ENCODE assay signal across 24 mouse cellular contexts in genomic region chr3:31141621-31142020, GRCm38 (mm10). TPM values are rescaled to one million over a fixed set of nuclear protein-coding genes. Genes with fewer than 3 reads are reported as not detected.
A peak's percentile ranks its signal among the peaks of the same experiment; 100 is the strongest.
DNase-seq lines count a peak whose midpoint lies in the region; ATAC-seq and TF ChIP-seq lines count a peak whose summit lies in the region.
"Had no signal": no experiment of that assay in that cellular context is flagged by ENCODE, and none has a peak within 500 bp of the region (broad histone marks: within the 10 kb centered on the region; RNA-seq: fewer than 3 reads in every experiment).

No protein-coding gene starts in this region.

- peaks cover 4% of the 10 kb centered on the region; the same call in 1 of the 2 replicates for H3K27me3 ChIP-seq in heart, embryonic 10.5 days (ENCODE audit: insufficient read depth, poor library complexity, severe bottlenecking)
- 0 out of 2 replicates have a peak, but pooled peaks cover 3% of the 10 kb centered on the region for H3K27me3 ChIP-seq in heart, embryonic 11.5 days (ENCODE audit: control insufficient read depth, insufficient read depth, low read length)
- no peaks in the 10 kb centered on the region for H3K27me3 ChIP-seq in liver, adult 2 months (ENCODE audit: control insufficient read depth, insufficient read depth, low read length)
- no peaks in the 10 kb centered on the region for H3K27me3 ChIP-seq in liver, embryonic 12.5 days (replicated peaks)
- H3K27me3 ChIP-seq in midbrain, embryonic 11.5 days (ENCODE audit: control insufficient read depth, insufficient read depth, low read length): no peaks in the 10 kb centered on the region
- H3K27me3 ChIP-seq in midbrain, embryonic 16.5 days (ENCODE audit: control insufficient read depth, insufficient read depth, low read depth, low read length): peaks cover under 1% of the 10 kb centered on the region; the same call in 1 of the 2 replicates
- H3K27me3 ChIP-seq: CH12.LX, Patski had no signal

- ATAC-seq in heart, embryonic 11.5 days (replicated peaks; ENCODE audit: insufficient number of reproducible peaks, low FRiP score, low TSS enrichment): no peak
- ATAC-seq in liver, embryonic 12.5 days: no peak
- no peak for ATAC-seq in midbrain, embryonic 11.5 days (ENCODE audit: low FRiP score)
- ATAC-seq in midbrain, embryonic 16.5 days: no peak
- ATAC-seq: activated CD4-positive, CD25-positive, alpha-beta regulatory T cell, adult 4 months; CD4-positive, CD25-positive, alpha-beta regulatory T cell, adult 4 months; Patski had no signal

- H3K9ac ChIP-seq in heart, embryonic 11.5 days (ENCODE audit: low read depth, low read length): no peak overlapping the region
- no peak overlapping the region for H3K9ac ChIP-seq in liver, adult 2 months (ENCODE audit: low read depth, low read length)
- no peak overlapping the region for H3K9ac ChIP-seq in liver, embryonic 12.5 days
- H3K9ac ChIP-seq in midbrain, embryonic 11.5 days (ENCODE audit: low read length): no peak overlapping the region
- no peak overlapping the region for H3K9ac ChIP-seq in midbrain, embryonic 16.5 days (ENCODE audit: low read depth, low read length)

- intact Hi-C loops in heart, postnatal 14 days (cut with DNase I): no loop called here

- no peaks in the 10 kb centered on the region for H3K79me2 ChIP-seq in liver, adult 2 months (ENCODE audit: control insufficient read depth, insufficient read depth, low read length)

- no peaks in the 10 kb centered on the region for H3K4me1 ChIP-seq in heart, embryonic 10.5 days
- H3K4me1 ChIP-seq in heart, embryonic 11.5 days (ENCODE audit: control insufficient read depth, insufficient read depth, low read length): no peaks in the 10 kb centered on the region
- H3K4me1 ChIP-seq in liver, adult 2 months (ENCODE audit: control insufficient read depth, insufficient read depth, low read length): no peaks in the 10 kb centered on the region
- H3K4me1 ChIP-seq in liver, embryonic 12.5 days: no peaks in the 10 kb centered on the region
- H3K4me1 ChIP-seq in midbrain, embryonic 11.5 days (ENCODE audit: control insufficient read depth, insufficient read depth, low read length): no peaks in the 10 kb centered on the region
- H3K4me1 ChIP-seq in midbrain, embryonic 16.5 days (ENCODE audit: control insufficient read depth, insufficient read depth, low read length): no peaks in the 10 kb centered on the region

- no peak for TF ChIP-seq POLR2A in liver, adult 2 months (IDR thresholded peaks at IDR 0.05; ENCODE audit: extremely low read depth, insufficient read depth, low read length)

- WGBS in heart, embryonic 10.5 days: 83% methylated on average over 4 of the region's 4 CpGs
- 75% methylated on average over 4 of the region's 4 CpGs for WGBS in heart, embryonic 11.5 days (ENCODE audit: insufficient replicate concordance)
- 44% methylated on average over 4 of the region's 4 CpGs for WGBS in liver, adult 2 months
- WGBS in liver, embryonic 12.5 days (ENCODE audit: insufficient replicate concordance): 64% methylated on average over 4 of the region's 4 CpGs
- 86% methylated on average over 4 of the region's 4 CpGs for WGBS in midbrain, embryonic 11.5 days
- 91% methylated on average over 4 of the region's 4 CpGs for WGBS in midbrain, embryonic 16.5 days

- H3K4me2 ChIP-seq in heart, embryonic 11.5 days: no peak overlapping the region
- no peak overlapping the region for H3K4me2 ChIP-seq in liver, embryonic 12.5 days
- no peak overlapping the region for H3K4me2 ChIP-seq in midbrain, embryonic 11.5 days
- H3K4me2 ChIP-seq in midbrain, embryonic 16.5 days (ENCODE audit: low read length): no peak overlapping the region

- no peaks in the 10 kb centered on the region for H3K36me3 ChIP-seq in heart, embryonic 10.5 days
- no peaks in the 10 kb centered on the region for H3K36me3 ChIP-seq in heart, embryonic 11.5 days (ENCODE audit: control insufficient read depth, insufficient read depth, low read length)
- no peaks in the 10 kb centered on the region for H3K36me3 ChIP-seq in liver, adult 2 months (ENCODE audit: control insufficient read depth, insufficient read depth, low read length)
- no peaks in the 10 kb centered on the region for H3K36me3 ChIP-seq in liver, embryonic 12.5 days
- H3K36me3 ChIP-seq in midbrain, embryonic 11.5 days (ENCODE audit: control insufficient read depth, insufficient read depth, low read length): no peaks in the 10 kb centered on the region
- no peaks in the 10 kb centered on the region for H3K36me3 ChIP-seq in midbrain, embryonic 16.5 days (ENCODE audit: control insufficient read depth, insufficient read depth, low read length)
- H3K36me3 ChIP-seq: G1E had no signal

- H3K27ac ChIP-seq in heart, embryonic 10.5 days: no peak overlapping the region
- no peak overlapping the region for H3K27ac ChIP-seq in heart, embryonic 11.5 days (ENCODE audit: low read depth, low read length)
- no peak overlapping the region for H3K27ac ChIP-seq in liver, adult 2 months (replicated peaks; ENCODE audit: insufficient read depth, low read depth, low read length)
- no peak overlapping the region for H3K27ac ChIP-seq in liver, embryonic 12.5 days
- H3K27ac ChIP-seq in midbrain, embryonic 11.5 days (ENCODE audit: low read depth, low read length): no peak overlapping the region
- no peak overlapping the region for H3K27ac ChIP-seq in midbrain, embryonic 16.5 days (ENCODE audit: low read length)

- H3K9me3 ChIP-seq in heart, embryonic 10.5 days: no peaks in the 10 kb centered on the region
- no peaks in the 10 kb centered on the region for H3K9me3 ChIP-seq in heart, embryonic 11.5 days (replicated peaks; ENCODE audit: control insufficient read depth, low read length)
- H3K9me3 ChIP-seq in liver, embryonic 12.5 days (replicated peaks): no peaks in the 10 kb centered on the region
- H3K9me3 ChIP-seq in midbrain, embryonic 11.5 days (ENCODE audit: control insufficient read depth, low read length): no peaks in the 10 kb centered on the region
- H3K9me3 ChIP-seq in midbrain, embryonic 16.5 days (replicated peaks; ENCODE audit: control insufficient read depth, low read length, poor library complexity, severe bottlenecking): no peaks in the 10 kb centered on the region
- H3K9me3 ChIP-seq: G1E had no signal

- peak; percentile 21 for DNase-seq in heart, adult 11 months
- DNase-seq in heart, postnatal 14 days: no peak
- peak; percentile 53 for DNase-seq in heart, embryonic 10.5 days (ENCODE audit: low spot score)
- peak; percentile 54 for DNase-seq in liver, adult 2 months (ENCODE audit: extremely low read depth, low read depth, low spot score)
- peak; percentile 77 for DNase-seq in midbrain, embryonic 11.5 days (ENCODE audit: low spot score, missing footprints)
- DNase-seq: adrenal gland, adult 2 months; adrenal gland, adult 8-10 months; adrenal gland, postnatal 10 days; adrenal gland, postnatal 14 days; adrenal gland, postnatal 25 days; adrenal gland, postnatal 36 days; B cell, adult 2 months; cerebellum, adult 11 months; cerebellum, adult 11-12 months had no signal

- no peak for TF ChIP-seq CTCF in liver, adult 2 months (IDR thresholded peaks at IDR 0.05; ENCODE audit: low read depth, low read length)

- no peak overlapping the region for H3K4me3 ChIP-seq in heart, embryonic 10.5 days
- H3K4me3 ChIP-seq in heart, embryonic 11.5 days (ENCODE audit: low read depth, low read length): no peak overlapping the region
- H3K4me3 ChIP-seq in liver, adult 2 months (ENCODE audit: insufficient read depth, low read depth, low read length): no peak overlapping the region
- H3K4me3 ChIP-seq in liver, embryonic 12.5 days: no peak overlapping the region
- no peak overlapping the region for H3K4me3 ChIP-seq in midbrain, embryonic 11.5 days (ENCODE audit: low read depth, low read length)
- H3K4me3 ChIP-seq in midbrain, embryonic 16.5 days (ENCODE audit: low read depth, low read length): no peak overlapping the region

RNA-seq across cellular contexts. Expression of gene Cldn11, which starts 8.1 kb away (rescaled TPM):
- total RNA-seq in heart, postnatal 14 days (2021): 1 to 10 TPM in 1 of 2 experiments, under 1 TPM in 1; 0.83 to 1.9 TPM
- 1.4 and 4.2 TPM in 2 replicates for polyA plus RNA-seq in heart, embryonic 10.5 days (2016; fragmentation: Nextera tagmentation; extraction: Ambion mirVana)
- polyA plus RNA-seq in heart, embryonic 11.5 days (2014; fragmentation: Nextera tagmentation; extraction: Ambion mirVana): 5.2 and 6.6 TPM in 2 replicates
- total RNA-seq in liver, adult 2 months (2014; rRNA removed): 0.07 and 0.09 TPM in 2 replicates
- not detected in 2 replicates for polyA plus RNA-seq in liver, adult 2 months (2012; rRNA removed)
- polyA plus RNA-seq in liver, embryonic 12.5 days (2016; fragmentation: Nextera tagmentation; extraction: Ambion mirVana): 0.18 and 0.23 TPM in 2 replicates
- polyA plus RNA-seq in midbrain, embryonic 11.5 days (2014; fragmentation: Nextera tagmentation; extraction: Ambion mirVana): 8.7 and 9.6 TPM in 2 replicates
- polyA plus RNA-seq in midbrain, embryonic 16.5 days (2015; fragmentation: Nextera tagmentation; extraction: Ambion mirVana): 37.3 and 41.4 TPM in 2 replicates
- total RNA-seq: CH12.LX, G1E, MEL had no signal
- polyA plus RNA-seq: activated CD4-positive, CD25-positive, alpha-beta regulatory T cell, adult 4 months; C2C12; CD4-positive, CD25-positive, alpha-beta regulatory T cell, adult 4 months; G1E; Patski had no signal

RNA-seq across cellular contexts. Expression of gene Skil, which starts 46.8 kb away (rescaled TPM):
- total RNA-seq in heart, postnatal 14 days (2021): 10 to 100 TPM; 19.6 to 23.4 TPM
- polyA plus RNA-seq in heart, embryonic 10.5 days (2016; fragmentation: Nextera tagmentation; extraction: Ambion mirVana): 19.0 and 22.0 TPM in 2 replicates
- 26.3 and 32.4 TPM in 2 replicates for polyA plus RNA-seq in heart, embryonic 11.5 days (2014; fragmentation: Nextera tagmentation; extraction: Ambion mirVana)
- 5.8 and 6.9 TPM in 2 replicates for total RNA-seq in liver, adult 2 months (2014; rRNA removed)
- 1.7 and 2.0 TPM in 2 replicates for polyA plus RNA-seq in liver, adult 2 months (2012; rRNA removed)
- polyA plus RNA-seq in liver, embryonic 12.5 days (2016; fragmentation: Nextera tagmentation; extraction: Ambion mirVana): 7.6 and 8.5 TPM in 2 replicates
- polyA plus RNA-seq in midbrain, embryonic 11.5 days (2014; fragmentation: Nextera tagmentation; extraction: Ambion mirVana): 43.9 and 55.0 TPM in 2 replicates
- 29.9 and 32.4 TPM in 2 replicates for polyA plus RNA-seq in midbrain, embryonic 16.5 days (2015; fragmentation: Nextera tagmentation; extraction: Ambion mirVana)

Comparison
In these comparisons a context has a peak if more than half of its experiments do, and no peak if none do; other contexts are left out.
1. DNase-seq: peak in heart, adult 11 months (single experiment), heart, embryonic 10.5 days (single experiment), liver, adult 2 months (single experiment) and midbrain, embryonic 11.5 days (single experiment); none in heart, postnatal 14 days (0 of 2).